Comparison of ENCODE assay signal across 8 mouse cellular contexts in genomic region chr14:103899111-103899814, GRCm38 (mm10). TPM values are rescaled to one million over a fixed set of nuclear protein-coding genes. Genes with fewer than 3 reads are reported as not detected.
A peak's percentile ranks its signal among the peaks of the same experiment; 100 is the strongest.
DNase-seq lines count a peak whose midpoint lies in the region; ATAC-seq and TF ChIP-seq lines count a peak whose summit lies in the region.

No protein-coding gene starts in this region.

- no peaks in the 10 kb centered on the region for H3K27me3 ChIP-seq in liver, embryonic 12.5 days (replicated peaks)

- no peaks in the 10 kb centered on the region for H3K9me3 ChIP-seq in liver, embryonic 12.5 days (replicated peaks)

- H3K4me1 ChIP-seq in cortical plate, adult 2 months (ENCODE audit: control insufficient read depth, insufficient read depth, low read length): peaks cover 2% of the 10 kb centered on the region; the same call in 1 of the 2 replicates
- H3K4me1 ChIP-seq in liver, embryonic 12.5 days: 0 out of 2 replicates have a peak, but pooled peaks cover 7% of the 10 kb centered on the region

- no peaks in the 10 kb centered on the region for H3K36me3 ChIP-seq in liver, embryonic 12.5 days

- peak; percentile 19 for DNase-seq in adrenal gland, postnatal 10 days
- DNase-seq in heart, adult 9 months (ENCODE audit: low spot score in 2 of 2): peak; percentile 6 to 10
- DNase-seq in kidney, adult 9 months: peak; percentile 31
- peak; percentile 73 for DNase-seq in neural tube, embryonic 10.5 days (ENCODE audit: extremely low spot score, low spot score)
- DNase-seq in thymus, postnatal 25 days: no peak
- DNase-seq in spleen, postnatal 36 days (ENCODE audit: low spot score in 2 of 2): no peak

- ATAC-seq in liver, embryonic 12.5 days: no peak

- H3K4me3 ChIP-seq in cortical plate, adult 2 months (ENCODE audit: insufficient read depth, low read length): peak overlapping the region; percentile 23
- no peak overlapping the region for H3K4me3 ChIP-seq in liver, embryonic 12.5 days

- TF ChIP-seq CTCF in cortical plate, adult 2 months (IDR thresholded peaks at IDR 0.05; ENCODE audit: extremely low read depth, insufficient read depth, low read length): no peak

- H3K27ac ChIP-seq in cortical plate, adult 2 months (ENCODE audit: insufficient read depth, low read length): no peak overlapping the region
- H3K27ac ChIP-seq in liver, embryonic 12.5 days: no peak overlapping the region

- TF ChIP-seq POLR2A in cortical plate, adult 2 months (IDR thresholded peaks at IDR 0.05; ENCODE audit: extremely low read depth, insufficient read depth, low read length): no peak

- WGBS in liver, embryonic 12.5 days (ENCODE audit: insufficient replicate concordance): 42% methylated on average over 22 of the region's 22 CpGs

- H3K9ac ChIP-seq in liver, embryonic 12.5 days: no peak overlapping the region

- H3K4me2 ChIP-seq in liver, embryonic 12.5 days: peak overlapping the region; percentile 39

RNA-seq across cellular contexts. Expression of gene Ednrb, which starts 55.1 kb away (rescaled TPM):
- total RNA-seq in adrenal gland, postnatal 10 days (2021): 10 to 100 TPM; 48.5 to 52.9 TPM
- 25.4 and 28.9 TPM in 2 replicates for polyA plus RNA-seq in cortical plate, adult 2 months (2012; rRNA removed)
- polyA plus RNA-seq in liver, embryonic 12.5 days (2016; fragmentation: Nextera tagmentation; extraction: Ambion mirVana): 14.4 and 15.3 TPM in 2 replicates

Comparison
In these comparisons a context has a peak if more than half of its experiments do, and no peak if none do; other contexts are left out.
1. DNase-seq: peak in adrenal gland, postnatal 10 days (single experiment), heart, adult 9 months (2 of 2), kidney, adult 9 months (single experiment) and neural tube, embryonic 10.5 days (single experiment); none in thymus, postnatal 25 days (single experiment) and spleen, postnatal 36 days (0 of 2).